Mouse (Mus musculus): Measurements from ENCODE around the gene Tpra1.
A peak's percentile ranks its signal among the peaks of the same experiment; 100 is the strongest.

Gene Tpra1

GRCm38 (mm10) chr6:88928576-88928975 lies 26.5 kb downstream of the Tpra1 start:
- DNase-seq, result no peak

GRCm38 (mm10) chr6:88929451-88929850 lies 27.4 kb downstream of the Tpra1 start:
- no peak for DNase-seq

GRCm38 (mm10) chr6:88930049-88930448 lies 28.0 kb downstream of the Tpra1 start:
- peak; percentile 66 for DNase-seq

- peak; percentile 30 for DNase-seq
These were observed 29.4 kb downstream of the Tpra1 start for GRCm38 (mm10) chr6:88931449-88931848.

GRCm38 (mm10) chr6:88934132-88934531 lies 32.1 kb downstream of the Tpra1 start:
- DNase-seq, result no peak

GRCm38 (mm10) chr6:88934816-88935215 lies 32.8 kb downstream of the Tpra1 start:
- peak; percentile 77 for DNase-seq

GRCm38 (mm10) chr6:88935735-88936276 lies 33.8 kb downstream of the Tpra1 start:
- peak; percentile 80 for DNase-seq

GRCm38 (mm10) chr6:88936342-88937213 lies 34.5 kb downstream of the Tpra1 start:
- no peak for DNase-seq

- no peak for DNase-seq
These were observed 35.1 kb downstream of the Tpra1 start for GRCm38 (mm10) chr6:88937214-88937549.

GRCm38 (mm10) chr6:88937971-88938663 lies 36.1 kb downstream of the Tpra1 start:
- no peak for DNase-seq

- DNase-seq, result no peak
These were observed 36.6 kb downstream of the Tpra1 start for GRCm38 (mm10) chr6:88938664-88939055.

- no peak for DNase-seq
These were observed 37.4 kb downstream of the Tpra1 start for GRCm38 (mm10) chr6:88939281-88940089.

GRCm38 (mm10) chr6:88940090-88940916 lies 38.3 kb downstream of the Tpra1 start:
- peak; percentile 68 for DNase-seq

- DNase-seq, result peak; percentile 59
These were observed 39.6 kb downstream of the Tpra1 start for GRCm38 (mm10) chr6:88941628-88942027.

GRCm38 (mm10) chr6:88942595-88942994 lies 40.5 kb downstream of the Tpra1 start:
- no peak for DNase-seq

- no peak for DNase-seq
These were observed 41.6 kb downstream of the Tpra1 start for GRCm38 (mm10) chr6:88943666-88944065.

GRCm38 (mm10) chr6:88946442-88946841 lies 44.4 kb downstream of the Tpra1 start:
- DNase-seq, result no peak

- no peak for DNase-seq
These were observed 45.7 kb downstream of the Tpra1 start for GRCm38 (mm10) chr6:88947771-88948170.

GRCm38 (mm10) chr6:88956725-88957124 lies 54.7 kb downstream of the Tpra1 start:
- no peak for DNase-seq

GRCm38 (mm10) chr6:88957313-88957712 lies 55.3 kb downstream of the Tpra1 start:
- DNase-seq, result no peak

GRCm38 (mm10) chr6:88957801-88958211 lies 55.8 kb downstream of the Tpra1 start:
- DNase-seq, result no peak

GRCm38 (mm10) chr6:88958305-88958704 lies 56.3 kb downstream of the Tpra1 start:
- no peak for DNase-seq

All from lung, postnatal 36 days (tissue).